In the genomic region with DNA sequence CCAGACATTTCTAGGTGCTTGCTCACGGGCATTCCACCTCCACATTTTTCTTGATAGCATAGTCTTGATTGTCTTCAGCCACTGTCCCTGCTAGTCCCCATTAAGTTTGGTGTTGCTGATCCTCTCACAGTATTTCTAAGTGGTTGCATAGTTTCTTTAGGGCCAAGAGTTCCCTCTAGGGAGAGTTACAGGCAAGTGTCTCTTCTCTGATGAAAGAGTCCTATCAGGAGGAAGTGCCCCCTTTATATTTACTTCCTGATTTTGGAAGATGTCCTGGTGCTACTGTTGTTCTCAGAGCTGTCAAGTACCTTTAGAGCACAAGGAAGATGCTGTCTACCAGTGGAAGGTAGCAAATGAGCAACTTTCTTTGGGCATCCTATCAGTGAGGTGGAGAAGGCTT, we compare ENCODE assay signal across 49 mouse cellular contexts. TPM values are rescaled to one million over a fixed set of nuclear protein-coding genes. Genes with fewer than 3 reads are reported as not detected.
"Had no signal": no experiment of that assay in that cellular context is flagged by ENCODE, and none has a peak within 500 bp of the region (broad histone marks: within the 10 kb centered on the region; RNA-seq: fewer than 3 reads in every experiment).

No protein-coding gene starts in this region.

- H3K9me3 ChIP-seq: heart, embryonic 10.5 days; heart, embryonic 12.5 days; heart, embryonic 13.5 days; heart, embryonic 15.5 days; hindbrain, embryonic 10.5 days; hindbrain, embryonic 13.5 days; hindbrain, embryonic 15.5 days; intestine, embryonic 15.5 days; kidney, embryonic 15.5 days had no signal

- H3K4me1 ChIP-seq: heart, embryonic 10.5 days; heart, embryonic 12.5 days; heart, embryonic 13.5 days; heart, embryonic 15.5 days; hindbrain, embryonic 10.5 days; hindbrain, embryonic 13.5 days; hindbrain, embryonic 15.5 days; intestine, embryonic 15.5 days; kidney, embryonic 15.5 days had no signal

- H3K36me3 ChIP-seq: heart, embryonic 10.5 days; heart, embryonic 12.5 days; heart, embryonic 13.5 days; heart, embryonic 15.5 days; hindbrain, embryonic 10.5 days; hindbrain, embryonic 13.5 days; hindbrain, embryonic 15.5 days; intestine, embryonic 15.5 days; kidney, embryonic 15.5 days had no signal

- H3K9ac ChIP-seq: heart, embryonic 12.5 days; heart, embryonic 13.5 days; heart, embryonic 15.5 days; hindbrain, embryonic 13.5 days; hindbrain, embryonic 14.5 days; hindbrain, embryonic 15.5 days; intestine, embryonic 15.5 days; kidney, embryonic 15.5 days had no signal

- ATAC-seq: hindbrain, embryonic 16.5 days; hindbrain, postnatal 0 days; intestine, embryonic 15.5 days; intestine, embryonic 16.5 days; intestine, postnatal 0 days had no signal

- H3K27me3 ChIP-seq: heart, embryonic 12.5 days; heart, embryonic 13.5 days; heart, embryonic 15.5 days; hindbrain, embryonic 13.5 days; hindbrain, embryonic 15.5 days; intestine, embryonic 15.5 days; kidney, embryonic 15.5 days had no signal

- H3K4me3 ChIP-seq: heart, embryonic 10.5 days; heart, embryonic 12.5 days; heart, embryonic 13.5 days; heart, embryonic 15.5 days; hindbrain, embryonic 10.5 days; hindbrain, embryonic 13.5 days; hindbrain, embryonic 15.5 days; intestine, embryonic 15.5 days; kidney, embryonic 15.5 days; layer of hippocampus, adult 2 months; left cerebral cortex, adult 2 months had no signal

- H3K27ac ChIP-seq: heart, embryonic 10.5 days; heart, embryonic 13.5 days; heart, embryonic 15.5 days; hindbrain, embryonic 10.5 days; hindbrain, embryonic 13.5 days; hindbrain, embryonic 14.5 days; hindbrain, embryonic 15.5 days; hindbrain, postnatal 0 days; intestine, embryonic 15.5 days; kidney, embryonic 15.5 days; kidney, postnatal 0 days; layer of hippocampus, adult 2 months; left cerebral cortex, adult 2 months had no signal

- H3K4me2 ChIP-seq: heart, embryonic 11.5 days; heart, embryonic 12.5 days; heart, embryonic 13.5 days; heart, embryonic 15.5 days; hindbrain, embryonic 13.5 days; hindbrain, embryonic 14.5 days; hindbrain, embryonic 15.5 days; intestine, embryonic 15.5 days; kidney, embryonic 15.5 days had no signal

- DNase-seq: heart, postnatal 10 days; heart, postnatal 14 days; heart, postnatal 36 days; heart, postnatal 4 days; kidney, adult 11 months; kidney, adult 18-20 months; kidney, adult 2 months; kidney, adult 8-10 months; kidney, adult 9 months; kidney, postnatal 10 days; kidney, postnatal 14 days; kidney, postnatal 25 days; kidney, postnatal 36 days; kidney, postnatal 4 days; layer of hippocampus, adult 9-11 months; layer of hippocampus, postnatal 36 days had no signal

RNA-seq across cellular contexts. Expression of a gene that starts 58.4 kb away (rescaled TPM):
- total RNA-seq: heart, postnatal 25 days; heart, postnatal 36 days; heart, postnatal 4 days; hematopoietic stem cell, adult 5-6 weeks; hindbrain, postnatal 0 days; layer of hippocampus, adult 18-20 months; layer of hippocampus, adult 2 months; layer of hippocampus, adult 8-10 months; layer of hippocampus, postnatal 10 days; layer of hippocampus, postnatal 14 days; layer of hippocampus, postnatal 25 days; layer of hippocampus, postnatal 36 days; left cerebral cortex, adult 18-20 months; left cerebral cortex, adult 2 months had no signal
- polyA plus RNA-seq: heart, embryonic 10.5 days; heart, embryonic 11.5 days; heart, embryonic 12.5 days; heart, embryonic 13.5 days; heart, embryonic 14.5 days; heart, embryonic 15.5 days; heart, embryonic 16.5 days; heart, postnatal 0 days; hindbrain, embryonic 10.5 days; hindbrain, embryonic 11.5 days; hindbrain, embryonic 13.5 days; hindbrain, embryonic 14.5 days; hindbrain, embryonic 15.5 days; hindbrain, postnatal 0 days; intestine, embryonic 14.5 days; intestine, embryonic 15.5 days; intestine, embryonic 16.5 days; intestine, postnatal 0 days; kidney, embryonic 14.5 days; kidney, embryonic 15.5 days; kidney, embryonic 16.5 days; kidney, postnatal 0 days had no signal
